Mouse (Mus musculus): Measurements from ENCODE around the gene H2-DMb2. TPM values are rescaled to one million over a fixed set of nuclear protein-coding genes. Genes with fewer than 3 reads are reported as not detected.

The H2-DMb2 gene
- polyA plus RNA-seq, 1 experiment, result not detected

- Histone ChIP-seq H3K27me3 (ENCODE audit: control insufficient read depth, insufficient read depth, low read length, poor library complexity, severe bottlenecking) (no peaks in the 10 kb centered on the region), H3K4me1 (ENCODE audit: control insufficient read depth, insufficient read depth, low read length) (peaks cover 2% of the 10 kb centered on the region), H3K27ac (ENCODE audit: insufficient read depth, low read length) (no peak overlapping the region), H3K9ac (ENCODE audit: low read depth, poor library complexity, severe bottlenecking) (no peak overlapping the region), H3K4me3 (ENCODE audit: low read depth, low read length) (no peak overlapping the region), H3K36me3 (ENCODE audit: control insufficient read depth, insufficient read depth, low read length, poor library complexity, severe bottlenecking) (no peaks in the 10 kb centered on the region), H3K9me3 (replicated peaks; ENCODE audit: control insufficient read depth, insufficient read depth, low read length, poor library complexity, severe bottlenecking) (no peaks in the 10 kb centered on the region)
- TF ChIP-seq EP300 (IDR thresholded peaks at IDR 0.05; ENCODE audit: insufficient read depth, low read depth, low read length) (no peak), CTCF (IDR thresholded peaks at IDR 0.05; ENCODE audit: low read depth, low read length) (peak; percentile 61)
Measured at GRCm38 (mm10) chr17:34165033-34165730, 22.1 kb downstream of the H2-DMb2 start.

GRCm38 (mm10) chr17:34169279-34169678 lies 26.2 kb downstream of the H2-DMb2 start:
- Histone ChIP-seq H3K27me3 (ENCODE audit: control insufficient read depth, insufficient read depth, low read length, poor library complexity, severe bottlenecking) (no peaks in the 10 kb centered on the region), H3K4me1 (ENCODE audit: control insufficient read depth, insufficient read depth, low read length) (no peaks in the 10 kb centered on the region), H3K36me3 (ENCODE audit: control insufficient read depth, insufficient read depth, low read length, poor library complexity, severe bottlenecking) (no peaks in the 10 kb centered on the region), H3K27ac (ENCODE audit: insufficient read depth, low read length) (no peak overlapping the region), H3K9ac (ENCODE audit: low read depth, poor library complexity, severe bottlenecking) (no peak overlapping the region), H3K4me3 (ENCODE audit: low read depth, low read length) (no peak overlapping the region), H3K9me3 (replicated peaks; ENCODE audit: control insufficient read depth, insufficient read depth, low read length, poor library complexity, severe bottlenecking) (peaks cover 5% of the 10 kb centered on the region)
- TF ChIP-seq POLR2A (IDR thresholded peaks at IDR 0.05; ENCODE audit: insufficient read depth, low read length), result no peak
- peak; percentile 54 for TF ChIP-seq CTCF (IDR thresholded peaks at IDR 0.05; ENCODE audit: low read depth, low read length)

- H3K9me3 ChIP-seq (replicated peaks; ENCODE audit: control insufficient read depth, insufficient read depth, low read length, poor library complexity, severe bottlenecking), result peaks cover 5% of the 10 kb centered on the region
- no peak overlapping the region for H3K27ac ChIP-seq (ENCODE audit: insufficient read depth, low read length)
- no peaks in the 10 kb centered on the region for H3K36me3 ChIP-seq (ENCODE audit: control insufficient read depth, insufficient read depth, low read length, poor library complexity, severe bottlenecking)
- no peaks in the 10 kb centered on the region for H3K4me1 ChIP-seq (ENCODE audit: control insufficient read depth, insufficient read depth, low read length)
- H3K4me3 ChIP-seq (ENCODE audit: low read depth, low read length), result no peak overlapping the region
- H3K27me3 ChIP-seq (ENCODE audit: control insufficient read depth, insufficient read depth, low read length, poor library complexity, severe bottlenecking), result no peaks in the 10 kb centered on the region
- TF ChIP-seq EP300 (IDR thresholded peaks at IDR 0.05; ENCODE audit: insufficient read depth, low read depth, low read length) (no peak), POLR2A (IDR thresholded peaks at IDR 0.05; ENCODE audit: insufficient read depth, low read length) (no peak)
- no peak overlapping the region for H3K9ac ChIP-seq (ENCODE audit: low read depth, poor library complexity, severe bottlenecking)
Measured at GRCm38 (mm10) chr17:34170487-34170876, 27.4 kb downstream of the H2-DMb2 start.

- no peaks in the 10 kb centered on the region for H3K4me1 ChIP-seq (ENCODE audit: control insufficient read depth, insufficient read depth, low read length)
- H3K9me3 ChIP-seq (replicated peaks; ENCODE audit: control insufficient read depth, insufficient read depth, low read length, poor library complexity, severe bottlenecking), result peaks cover 5% of the 10 kb centered on the region
- H3K27me3 ChIP-seq (ENCODE audit: control insufficient read depth, insufficient read depth, low read length, poor library complexity, severe bottlenecking), result no peaks in the 10 kb centered on the region
- no peaks in the 10 kb centered on the region for H3K36me3 ChIP-seq (ENCODE audit: control insufficient read depth, insufficient read depth, low read length, poor library complexity, severe bottlenecking)
- H3K27ac ChIP-seq (ENCODE audit: insufficient read depth, low read length), result no peak overlapping the region
- H3K4me3 ChIP-seq (ENCODE audit: low read depth, low read length), result no peak overlapping the region
- H3K9ac ChIP-seq (ENCODE audit: low read depth, poor library complexity, severe bottlenecking), result no peak overlapping the region
- TF ChIP-seq CTCF (IDR thresholded peaks at IDR 0.05; ENCODE audit: low read depth, low read length), result peak; percentile 43
- no peak for TF ChIP-seq POLR2A (IDR thresholded peaks at IDR 0.05; ENCODE audit: insufficient read depth, low read length)
Measured at GRCm38 (mm10) chr17:34170877-34171498, 27.9 kb downstream of the H2-DMb2 start.

GRCm38 (mm10) chr17:34172528-34172927 lies 29.4 kb downstream of the H2-DMb2 start:
- no peaks in the 10 kb centered on the region for H3K36me3 ChIP-seq (ENCODE audit: control insufficient read depth, insufficient read depth, low read length, poor library complexity, severe bottlenecking)
- no peaks in the 10 kb centered on the region for H3K4me1 ChIP-seq (ENCODE audit: control insufficient read depth, insufficient read depth, low read length)
- no peak for TF ChIP-seq EP300 (IDR thresholded peaks at IDR 0.05; ENCODE audit: insufficient read depth, low read depth, low read length)
- TF ChIP-seq CTCF (IDR thresholded peaks at IDR 0.05; ENCODE audit: low read depth, low read length), result peak; percentile 4
- no peak overlapping the region for H3K4me3 ChIP-seq (ENCODE audit: low read depth, low read length)
- no peak overlapping the region for H3K9ac ChIP-seq (ENCODE audit: low read depth, poor library complexity, severe bottlenecking)
- no peak overlapping the region for H3K27ac ChIP-seq (ENCODE audit: insufficient read depth, low read length)
- H3K27me3 ChIP-seq (ENCODE audit: control insufficient read depth, insufficient read depth, low read length, poor library complexity, severe bottlenecking), result no peaks in the 10 kb centered on the region
- peaks cover 9% of the 10 kb centered on the region for H3K9me3 ChIP-seq (replicated peaks; ENCODE audit: control insufficient read depth, insufficient read depth, low read length, poor library complexity, severe bottlenecking)

- H3K4me1 ChIP-seq (ENCODE audit: control insufficient read depth, insufficient read depth, low read length), result no peaks in the 10 kb centered on the region
- no peak for TF ChIP-seq EP300 (IDR thresholded peaks at IDR 0.05; ENCODE audit: insufficient read depth, low read depth, low read length)
- no peak for TF ChIP-seq POLR2A (IDR thresholded peaks at IDR 0.05; ENCODE audit: insufficient read depth, low read length)
- TF ChIP-seq CTCF (IDR thresholded peaks at IDR 0.05; ENCODE audit: low read depth, low read length), result no peak
- peaks cover 9% of the 10 kb centered on the region for H3K9me3 ChIP-seq (replicated peaks; ENCODE audit: control insufficient read depth, insufficient read depth, low read length, poor library complexity, severe bottlenecking)
- no peak overlapping the region for H3K27ac ChIP-seq (ENCODE audit: insufficient read depth, low read length)
- no peaks in the 10 kb centered on the region for H3K36me3 ChIP-seq (ENCODE audit: control insufficient read depth, insufficient read depth, low read length, poor library complexity, severe bottlenecking)
- H3K27me3 ChIP-seq (ENCODE audit: control insufficient read depth, insufficient read depth, low read length, poor library complexity, severe bottlenecking), result no peaks in the 10 kb centered on the region
- no peak overlapping the region for H3K9ac ChIP-seq (ENCODE audit: low read depth, poor library complexity, severe bottlenecking)
- no peak overlapping the region for H3K4me3 ChIP-seq (ENCODE audit: low read depth, low read length)
Measured at GRCm38 (mm10) chr17:34174075-34174474, 31.0 kb downstream of the H2-DMb2 start.

Measured in ES-Bruce4 (cell line).